Mouse (Mus musculus): ENCODE results near the gene Ppp1r10. TPM values are rescaled to one million over a fixed set of nuclear protein-coding genes. Genes with fewer than 3 reads are reported as not detected.
"Not testable (repeated sequence)": the region's sequence is repeated elsewhere in the genome, so short reads cannot be mapped to it uniquely, and the experiment has no call there.

The Ppp1r10 gene
- total RNA-seq, 2 experiments from 2014 or later: 75.1 to 76.5 TPM

DNA sequence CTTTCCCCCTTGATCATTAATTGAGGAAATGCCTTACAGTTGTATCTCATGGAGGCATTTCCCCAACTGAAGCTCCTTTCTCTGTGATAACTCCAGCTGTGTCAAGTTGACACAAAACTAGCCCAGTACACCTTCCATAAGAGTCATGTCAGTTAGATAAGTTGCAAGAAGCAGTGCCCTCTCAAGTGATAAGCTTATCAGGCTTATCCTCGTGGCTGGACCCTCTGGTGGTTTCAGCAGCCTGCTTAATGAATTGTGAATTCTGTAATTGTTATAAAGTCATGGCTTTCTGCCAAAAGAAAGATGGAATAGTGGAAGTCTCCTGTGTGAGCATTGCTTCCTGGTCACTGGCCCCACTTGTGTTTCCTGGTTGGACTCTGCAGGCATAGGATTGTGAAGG lies 11.2 kb downstream of the Ppp1r10 start:
- DNase-seq: no peak
- intact Hi-C loops (cut with DNase I): loop anchor here (2.0 kb wide), 1 partner anchor 29 kb away; no protein-coding TSS in a partner anchor

DNA sequence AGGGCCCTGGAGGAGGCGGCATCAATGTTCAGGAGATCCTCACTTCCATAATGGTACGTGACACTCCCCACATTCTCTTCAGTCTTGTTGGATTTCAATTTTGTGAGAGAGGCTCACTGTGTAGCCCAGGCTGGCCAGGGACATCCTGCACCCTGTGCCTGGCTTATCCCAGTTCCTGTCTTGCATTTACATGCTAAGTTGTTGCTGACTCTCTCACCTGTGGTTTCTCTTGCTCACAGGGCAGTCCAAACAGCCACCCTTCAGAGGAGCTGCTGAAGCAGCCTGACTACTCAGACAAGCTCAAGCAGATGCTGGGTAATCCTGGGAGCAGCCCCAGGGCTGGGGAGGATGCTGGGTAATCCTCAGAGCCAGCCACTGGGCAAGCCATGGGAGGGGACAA lies 13.3 kb downstream of the Ppp1r10 start:
- DNase-seq: no peak
- intact Hi-C loops (cut with DNase I): no loop called here

DNA sequence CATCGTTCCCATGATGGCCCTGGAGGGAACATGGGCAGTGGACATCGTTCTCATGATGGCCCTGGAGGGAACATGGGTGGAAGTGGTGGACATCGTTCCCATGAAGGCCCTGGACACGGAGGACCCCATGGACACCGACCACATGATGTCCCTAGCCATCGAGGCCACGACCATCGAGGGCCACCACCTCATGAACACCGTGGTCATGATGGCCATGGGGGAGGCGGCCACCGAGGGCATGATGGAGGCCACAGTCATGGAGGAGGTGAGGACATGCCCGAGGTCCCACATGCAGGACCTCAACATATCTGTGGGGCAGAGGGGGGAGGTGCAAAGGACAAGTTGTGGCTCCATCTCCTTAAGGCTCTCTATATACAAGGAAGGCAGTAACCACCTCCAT lies 14.4 kb downstream of the Ppp1r10 start:
- no peak for DNase-seq
- intact Hi-C loops (cut with DNase I): no loop called here

DNA sequence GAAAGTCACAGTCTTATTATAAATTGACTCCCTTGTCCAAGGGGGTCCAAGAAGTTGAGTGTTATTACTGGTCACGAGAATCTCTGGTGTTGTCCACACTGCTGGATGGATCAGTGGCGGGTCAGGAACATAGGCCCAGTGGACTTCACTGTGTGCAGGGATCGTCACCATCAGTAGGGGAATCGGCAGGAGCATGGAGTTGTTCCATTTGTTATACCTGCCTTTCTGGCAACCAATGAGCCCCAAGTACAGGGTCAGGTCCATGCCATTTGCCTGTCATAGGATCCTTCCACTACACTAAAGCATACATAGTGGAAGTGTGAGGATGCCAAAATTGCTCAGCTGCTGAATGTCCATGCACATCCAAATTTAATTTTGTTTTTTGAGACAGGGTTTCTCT lies 16.4 kb downstream of the Ppp1r10 start:
- no peak for DNase-seq
- intact Hi-C loops (cut with DNase I): no loop called here

DNA sequence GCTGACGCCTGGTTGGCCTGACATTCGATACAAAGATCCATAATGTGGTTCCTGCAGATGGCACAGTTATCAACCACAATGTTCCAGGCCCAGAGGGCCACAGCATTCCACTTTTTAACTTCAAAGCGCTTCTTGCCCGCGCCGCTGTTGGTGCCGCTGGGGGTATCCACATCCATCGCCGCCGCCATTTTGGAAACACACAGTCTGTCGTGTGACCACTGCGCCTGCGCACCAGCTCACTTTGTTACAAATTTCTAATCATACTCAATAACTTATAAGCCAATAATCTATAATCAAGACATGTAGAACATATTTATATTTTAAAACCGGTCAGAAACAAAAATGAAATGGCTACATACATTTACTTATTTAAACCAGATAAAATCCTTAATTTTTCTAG lies 19.5 kb downstream of the Ppp1r10 start:
- intact Hi-C loops (cut with DNase I); DNase-seq: not testable (repeated sequence)

DNA sequence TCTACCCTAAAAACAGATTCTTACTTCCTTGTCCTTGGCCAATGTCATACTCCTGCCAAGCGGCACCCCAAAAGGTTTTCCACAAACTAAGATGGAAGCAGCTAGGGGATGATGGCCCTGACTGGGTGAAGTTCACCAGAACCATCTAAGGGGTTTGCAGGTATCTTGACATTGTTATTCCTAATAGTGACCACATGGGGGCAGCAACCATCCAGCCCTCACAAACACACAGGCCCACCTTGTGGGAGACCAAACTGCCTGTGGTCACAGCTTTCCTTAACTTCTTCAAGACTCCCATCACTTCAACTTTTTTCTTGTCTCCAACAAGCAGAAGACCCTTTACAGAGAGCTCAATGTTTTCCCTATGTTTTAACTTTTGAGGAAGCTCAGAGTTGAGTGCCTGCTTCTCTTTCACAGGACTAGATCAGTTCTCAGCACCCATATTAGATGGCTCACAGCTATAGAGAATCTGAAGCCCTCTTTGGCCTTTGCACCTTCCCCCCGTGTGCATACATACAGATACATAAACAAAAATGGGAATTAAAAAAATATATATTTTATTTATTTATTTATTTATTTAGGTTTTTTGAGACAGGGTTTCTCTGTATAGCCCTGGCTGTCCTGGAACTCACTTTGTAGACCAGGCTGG lies 21.6 kb downstream of the Ppp1r10 start:
- peak; percentile 39 for DNase-seq
- intact Hi-C loops (cut with DNase I): no loop called here

GRCm38 (mm10) chr17:35939108-35939507 lies 22.9 kb downstream of the Ppp1r10 start:
- intact Hi-C loops (cut with DNase I): no loop called here
- no peak for DNase-seq

DNA sequence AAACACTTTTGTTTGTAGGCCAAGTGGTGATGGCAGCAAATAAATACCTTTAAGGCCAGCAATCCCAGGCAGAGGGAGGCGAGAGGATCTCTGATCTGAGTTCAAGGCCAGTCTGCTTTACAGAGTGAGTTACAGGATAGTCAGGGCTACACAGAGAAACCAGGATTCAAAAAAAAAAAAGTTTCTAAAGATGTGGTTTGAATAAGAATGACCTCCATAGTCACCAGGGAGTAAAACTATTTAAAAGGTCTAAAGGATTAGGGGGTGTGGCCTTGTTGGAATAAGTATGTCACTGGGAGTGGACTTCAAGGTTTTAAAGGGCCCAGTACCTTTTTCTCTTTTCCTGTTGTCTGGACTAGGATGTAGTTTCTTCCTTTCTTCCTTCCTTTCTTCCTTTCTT lies 23.7 kb downstream of the Ppp1r10 start:
- DNase-seq: no peak
- intact Hi-C loops (cut with DNase I): no loop called here

DNA sequence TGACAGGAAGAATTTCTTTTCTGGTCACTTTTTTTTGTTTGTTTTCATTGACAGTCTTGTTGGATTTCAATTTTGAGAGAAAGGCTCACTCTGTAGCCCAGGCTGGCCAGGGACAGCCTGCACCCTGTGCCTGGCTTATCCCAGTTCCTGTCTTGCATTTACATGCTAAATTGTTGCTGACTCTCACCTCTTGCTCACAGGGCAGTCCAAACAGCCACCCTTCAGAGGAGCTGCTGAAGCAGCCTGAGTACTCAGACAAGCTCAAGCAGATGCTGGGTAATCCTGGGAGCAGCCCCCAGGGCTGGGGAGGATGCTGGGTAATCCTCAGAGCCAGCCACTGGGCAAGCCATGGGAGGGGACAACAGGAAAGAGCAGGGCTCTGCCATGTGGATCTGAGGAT lies 34.7 kb downstream of the Ppp1r10 start:
- intact Hi-C loops (cut with DNase I); DNase-seq: not testable (repeated sequence)

DNA sequence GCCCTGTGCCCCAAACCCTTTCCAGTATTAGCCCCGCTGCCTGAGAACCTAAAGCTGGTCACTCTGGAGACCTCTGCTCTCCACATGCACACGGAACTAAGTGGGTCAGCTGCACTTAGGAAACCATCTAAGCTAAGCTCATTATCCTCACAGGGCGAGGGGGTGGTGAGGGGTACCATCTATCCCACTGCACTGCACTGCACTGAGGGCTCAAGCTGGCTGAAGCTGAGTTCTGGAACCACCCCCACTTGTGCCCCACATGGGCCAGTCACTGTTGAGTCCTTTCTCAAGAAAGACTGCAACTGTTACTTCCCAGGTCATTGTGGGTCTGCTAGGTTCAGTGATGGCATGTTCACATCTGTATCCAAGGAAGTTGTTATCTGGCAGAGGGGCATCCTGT lies 36.3 kb downstream of the Ppp1r10 start:
- intact Hi-C loops (cut with DNase I); DNase-seq: not testable (repeated sequence)

- DNase-seq: no peak
- intact Hi-C loops (cut with DNase I): no loop called here
These were observed 38.4 kb downstream of the Ppp1r10 start for GRCm38 (mm10) chr17:35954665-35955064.

GRCm38 (mm10) chr17:35958533-35959223 lies 42.4 kb downstream of the Ppp1r10 start:
- DNase-seq: no peak
- intact Hi-C loops (cut with DNase I): no loop called here

GRCm38 (mm10) chr17:35963279-35963678 lies 47.0 kb downstream of the Ppp1r10 start:
- DNase-seq: no peak
- intact Hi-C loops (cut with DNase I): no loop called here

DNA sequence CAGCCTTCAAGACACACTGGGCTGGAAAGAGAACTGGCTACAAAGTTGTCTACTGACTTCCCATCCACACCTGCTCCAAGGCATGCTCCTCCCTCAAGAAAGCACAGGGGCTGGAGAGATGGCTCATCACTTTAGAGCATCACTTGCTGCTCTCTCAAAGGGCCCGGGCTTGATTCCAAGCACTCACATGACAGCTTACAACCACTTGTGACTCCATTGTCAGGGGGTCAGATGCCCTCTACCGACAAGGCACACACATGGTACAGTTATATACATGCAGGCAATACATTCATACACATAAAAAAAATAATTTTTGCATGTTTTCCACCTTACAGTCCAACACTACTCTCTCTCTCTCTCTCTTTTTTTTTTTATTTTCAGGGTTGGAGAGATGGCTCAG lies 51.4 kb downstream of the Ppp1r10 start:
- intact Hi-C loops (cut with DNase I): no loop called here
- no peak for DNase-seq

DNA sequence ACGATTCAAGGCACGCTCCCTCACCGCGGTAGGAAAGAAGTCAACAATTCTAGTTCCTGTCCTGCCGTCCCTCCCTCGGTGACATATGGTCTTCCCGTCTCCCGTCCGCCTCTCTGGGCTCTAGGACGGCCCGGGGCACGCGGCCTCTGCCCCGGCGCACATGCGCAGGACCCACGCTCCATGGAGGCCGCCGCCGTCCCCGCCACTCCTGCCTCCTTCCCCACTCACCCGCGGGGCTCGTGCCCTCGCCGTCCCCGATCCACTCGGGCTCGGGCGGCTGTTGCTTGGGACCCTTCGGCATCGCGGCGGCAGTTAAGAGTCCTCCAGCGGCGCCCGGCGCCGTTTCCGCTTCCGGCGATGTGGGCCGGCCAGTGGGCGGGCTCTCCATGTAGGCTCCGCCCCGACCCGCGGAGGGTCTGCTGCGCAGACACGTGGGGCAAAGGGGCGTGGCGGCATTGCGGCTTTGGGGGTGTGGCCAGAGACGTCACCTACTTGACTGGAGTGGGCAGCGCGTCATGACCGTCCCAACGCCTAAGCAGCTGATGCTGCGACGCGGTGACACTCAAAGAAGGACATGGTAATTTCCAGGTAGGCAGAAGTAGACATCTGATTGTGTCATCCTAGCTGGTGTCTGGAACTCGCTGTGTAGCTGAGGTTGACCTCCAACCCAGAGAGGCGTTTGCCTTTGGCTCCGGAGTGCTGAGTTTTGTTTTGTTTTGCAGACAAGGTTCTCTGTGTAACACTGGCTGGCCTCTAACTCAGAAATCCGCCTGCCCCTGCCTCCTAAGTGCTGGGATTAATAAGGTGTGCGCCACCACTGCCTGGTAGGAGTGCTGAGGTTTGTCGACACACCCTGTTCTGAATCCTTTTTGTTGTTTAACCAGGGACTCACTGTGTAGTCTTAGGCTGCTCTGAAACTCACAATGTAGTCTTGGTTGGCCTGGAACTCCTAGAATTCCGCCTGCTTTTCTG lies 53.5 kb downstream of the Ppp1r10 start, which contains the start of gene Abcf1:
Gene Abcf1, minus strand, starts transcription at position 344 of the 972 bp plus-strand sequence.
- intact Hi-C loops (cut with DNase I): no loop called here

GRCm38 (mm10) chr17:35972131-35972530 lies 55.9 kb downstream of the Ppp1r10 start:
- DNase-seq: no peak
- intact Hi-C loops (cut with DNase I): no loop called here

More for the DNA sequence above, 53.5 kb downstream of the Ppp1r10 start, which contains the start of gene Abcf1:
- peak; percentile 99 for DNase-seq

GRCm38 (mm10) chr17:35978811-35979400 lies 62.7 kb downstream of the Ppp1r10 start:
- peak; percentile 89 for DNase-seq
- intact Hi-C loops (cut with DNase I): no loop called here

- peak; percentile 91 for DNase-seq
- intact Hi-C loops (cut with DNase I): no loop called here
These were observed 63.4 kb downstream of the Ppp1r10 start, which contains the start of the genes Gnl1 and Prr3 for GRCm38 (mm10) chr17:35979401-35980362. Gene Gnl1 (plus strand): TSS chr17:35979851. Gene Prr3 (minus strand): TSS chr17:35980236.

- peak; percentile 66 for DNase-seq
- intact Hi-C loops (cut with DNase I): no loop called here
These were observed 64.1 kb downstream of the Ppp1r10 start for GRCm38 (mm10) chr17:35980363-35980754.
